Mouse (Mus musculus): Measurements from ENCODE around the gene Mcm3. TPM values are rescaled to one million over a fixed set of nuclear protein-coding genes. Genes with fewer than 3 reads are reported as not detected.
"Not testable (repeated sequence)": the region's sequence is repeated elsewhere in the genome, so short reads cannot be mapped to it uniquely, and the experiment has no call there.

The Mcm3 gene
- polyA plus RNA-seq, 1 experiment, result 5.9 TPM

- DNase-seq (ENCODE audit: low read depth), result no peak
These were observed 18.3 kb downstream of the Mcm3 start for GRCm38 (mm10) chr1:20801682-20802390.

- no peak for DNase-seq (ENCODE audit: low read depth)
These were observed 18.8 kb downstream of the Mcm3 start for GRCm38 (mm10) chr1:20801275-20801674.

- DNase-seq (ENCODE audit: low read depth), result no peak
These were observed 24.9 kb downstream of the Mcm3 start for GRCm38 (mm10) chr1:20795178-20795577.

DNA sequence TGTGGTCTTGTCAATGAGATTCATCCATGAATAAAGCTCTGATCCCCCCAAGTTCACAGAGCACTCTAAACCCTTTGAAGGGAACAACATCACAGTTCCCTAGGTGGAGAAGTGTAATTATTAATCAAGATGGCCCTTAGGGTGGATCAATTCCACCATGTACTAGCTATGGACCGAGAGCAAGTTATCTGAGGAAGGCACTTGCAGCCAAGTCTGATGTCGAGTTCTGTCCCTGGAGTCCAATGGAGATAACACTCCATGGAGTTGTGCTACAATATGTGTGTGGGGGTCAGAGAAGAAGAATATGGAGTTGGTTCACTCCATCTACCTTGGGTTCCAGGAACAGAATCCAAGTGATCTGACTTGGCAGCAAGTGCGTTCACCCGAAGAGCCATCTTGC lies 25.4 kb downstream of the Mcm3 start:
- no peak for DNase-seq (ENCODE audit: low read depth)

DNA sequence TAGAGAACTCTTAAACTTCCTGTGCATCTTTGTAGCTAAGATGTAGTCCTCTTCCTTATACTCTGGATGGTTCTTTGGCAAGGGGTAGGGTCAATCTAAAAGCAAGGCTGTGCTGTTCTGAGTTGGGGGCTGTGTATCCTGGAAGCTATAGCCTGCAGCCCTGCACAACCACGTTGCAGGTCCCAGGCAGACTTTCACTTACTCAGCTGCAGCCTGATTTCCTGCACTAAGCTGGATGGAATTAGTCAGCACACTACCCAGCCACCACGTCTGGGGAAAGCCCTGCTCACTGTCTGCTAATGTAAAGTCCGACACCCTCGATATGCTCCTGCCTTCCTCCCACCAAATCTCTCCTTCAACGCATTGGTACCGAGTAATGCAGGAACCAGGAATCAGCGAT lies 28.7 kb downstream of the Mcm3 start:
- no peak for DNase-seq (ENCODE audit: low read depth)

DNA sequence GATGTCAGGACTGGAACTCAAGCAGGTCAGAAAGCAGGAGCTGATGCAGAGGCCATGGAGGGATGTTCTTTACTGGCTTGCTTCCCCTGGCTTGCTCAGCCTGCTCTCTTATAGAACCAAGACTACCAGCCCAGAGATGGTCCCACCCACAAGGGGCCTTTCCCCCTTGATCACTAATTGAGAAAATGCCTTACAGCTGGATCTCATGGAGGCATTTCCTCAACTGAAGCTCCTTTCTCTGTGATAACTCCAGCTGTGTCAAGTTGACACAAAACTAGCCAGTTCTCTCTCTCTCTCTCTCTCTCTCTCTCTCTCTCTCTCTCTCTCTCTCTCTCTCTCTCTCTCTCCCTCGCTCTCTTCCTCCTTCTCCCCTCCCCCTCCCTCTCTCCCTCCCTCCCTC lies 29.6 kb downstream of the Mcm3 start, which contains the start of gene Il17f:
Gene Il17f, minus strand, starts transcription at position 101 of the 400 bp plus-strand sequence.
- DNase-seq (ENCODE audit: low read depth), result not testable (repeated sequence)

- no peak for DNase-seq (ENCODE audit: low read depth)
These were observed 31.7 kb downstream of the Mcm3 start for GRCm38 (mm10) chr1:20788419-20788818.

DNA sequence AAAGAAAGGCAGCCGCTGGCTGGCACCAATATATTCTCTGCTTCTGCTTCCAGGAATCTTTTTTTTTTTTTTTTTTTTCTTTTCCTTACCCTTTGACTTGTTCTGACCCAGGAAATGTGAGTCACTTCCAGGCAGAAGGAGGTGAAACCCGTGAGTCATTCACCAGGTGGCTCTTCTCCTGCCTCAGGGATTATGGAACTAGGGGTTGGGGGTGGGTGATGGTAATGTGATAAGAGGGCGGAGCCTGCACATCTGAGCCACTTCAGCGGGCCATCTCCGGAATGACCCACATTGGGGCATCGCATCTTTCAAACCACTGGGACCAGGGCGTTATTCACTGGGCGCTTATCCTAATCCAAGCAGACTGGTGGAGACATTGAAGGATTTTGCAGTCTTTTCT lies 33.1 kb downstream of the Mcm3 start:
- no peak for DNase-seq (ENCODE audit: low read depth)

- DNase-seq (ENCODE audit: low read depth), result no peak
These were observed 41.7 kb downstream of the Mcm3 start for GRCm38 (mm10) chr1:20778366-20778765.

DNA sequence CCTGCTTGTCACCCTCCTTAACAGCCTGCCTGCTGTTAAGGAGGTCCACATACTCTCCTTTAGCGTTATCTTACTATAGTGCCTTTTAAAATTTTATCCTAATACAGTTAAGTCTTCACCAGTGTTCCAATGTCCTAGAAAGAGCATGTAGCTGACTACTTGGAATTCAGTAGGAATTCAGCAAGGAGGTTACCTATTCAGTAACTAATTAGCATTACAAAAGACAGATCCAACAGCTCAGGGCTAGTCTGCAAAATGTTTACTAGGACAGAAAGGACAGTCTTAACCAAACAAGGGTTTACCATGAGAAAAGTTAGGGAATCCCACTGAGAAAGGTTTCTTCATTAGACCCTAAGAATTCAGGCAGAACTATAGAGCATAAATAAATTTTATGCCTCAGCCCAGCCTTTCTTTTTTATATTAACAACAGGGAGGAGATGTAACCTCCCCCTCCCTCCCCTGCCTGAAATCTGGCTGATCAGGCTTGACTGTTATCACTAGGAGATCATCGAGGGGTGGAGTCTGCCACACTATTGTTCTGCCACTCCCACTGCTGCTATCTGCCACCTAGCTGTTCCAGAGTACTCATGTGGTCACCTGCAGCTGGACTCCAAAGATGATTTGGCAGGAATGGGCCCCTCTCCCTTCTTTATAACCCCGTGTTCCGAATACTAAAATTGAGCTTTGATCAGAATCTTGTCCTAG lies 45.9 kb downstream of the Mcm3 start:
- not testable (repeated sequence) for DNase-seq (ENCODE audit: low read depth)

GRCm38 (mm10) chr1:20766526-20766925 lies 53.6 kb downstream of the Mcm3 start:
- DNase-seq (ENCODE audit: low read depth), result no peak

DNA sequence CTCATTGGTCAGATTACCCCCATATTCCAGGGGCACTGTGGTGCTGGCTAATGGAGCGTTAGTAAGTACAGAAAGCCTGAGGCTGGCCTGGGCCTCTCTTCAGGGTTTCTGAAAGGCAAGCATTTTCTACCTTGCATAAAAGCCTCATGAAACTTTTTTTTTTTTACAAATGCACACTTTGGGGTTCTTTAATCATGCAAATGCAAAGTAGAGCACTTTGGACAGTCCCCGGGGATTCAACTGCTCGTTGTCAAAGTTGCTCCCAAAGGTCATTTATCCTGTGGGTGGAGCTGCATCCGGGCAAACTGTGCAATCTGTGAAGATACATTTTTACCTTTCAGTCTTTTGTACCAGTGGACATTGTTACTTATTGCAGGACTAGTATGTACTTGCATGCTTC lies 58.7 kb downstream of the Mcm3 start:
- DNase-seq (ENCODE audit: low read depth), result no peak

DNA sequence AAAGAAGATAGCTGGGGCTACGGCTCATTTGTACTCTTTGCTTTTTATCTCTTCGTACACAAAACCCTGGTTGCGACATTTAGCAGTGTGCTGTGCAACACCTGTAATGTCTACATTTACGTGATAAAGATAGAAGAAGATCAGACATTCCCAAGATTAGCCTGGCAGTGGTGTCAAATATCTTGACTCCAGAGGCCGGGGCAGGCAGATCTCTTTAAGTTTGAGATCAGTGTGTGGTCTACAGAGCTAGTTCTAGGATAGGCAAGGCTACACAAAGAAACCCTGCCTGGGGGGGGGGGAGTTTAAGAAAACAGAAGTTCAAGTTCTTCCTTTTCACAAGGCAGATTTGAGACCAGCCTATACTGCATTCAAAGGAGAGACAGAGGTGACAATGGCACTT lies 59.8 kb downstream of the Mcm3 start:
- DNase-seq (ENCODE audit: low read depth), result no peak

GRCm38 (mm10) chr1:20759799-20760198 lies 60.3 kb downstream of the Mcm3 start:
- no peak for DNase-seq (ENCODE audit: low read depth)

DNA sequence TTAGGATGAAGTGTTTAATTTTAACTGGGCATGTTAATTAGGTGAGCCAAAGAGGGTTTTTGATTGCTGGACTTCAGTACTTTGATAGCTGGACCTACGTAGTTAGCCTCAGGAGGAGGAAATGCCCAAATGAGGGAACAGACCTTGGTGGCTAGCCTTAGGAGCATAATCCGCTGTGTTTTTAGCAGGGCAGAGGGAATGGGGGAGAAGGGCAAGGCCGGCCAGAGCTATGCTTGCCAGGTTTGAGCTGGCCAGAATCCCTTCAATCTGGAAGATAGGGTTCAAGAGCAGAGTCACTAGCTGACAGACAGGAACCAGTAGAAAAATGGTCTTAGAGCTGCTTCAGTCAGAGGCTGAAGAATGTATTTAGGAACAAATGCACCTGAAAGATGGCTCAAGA lies 62.5 kb downstream of the Mcm3 start:
- no peak for DNase-seq (ENCODE audit: low read depth)

DNA sequence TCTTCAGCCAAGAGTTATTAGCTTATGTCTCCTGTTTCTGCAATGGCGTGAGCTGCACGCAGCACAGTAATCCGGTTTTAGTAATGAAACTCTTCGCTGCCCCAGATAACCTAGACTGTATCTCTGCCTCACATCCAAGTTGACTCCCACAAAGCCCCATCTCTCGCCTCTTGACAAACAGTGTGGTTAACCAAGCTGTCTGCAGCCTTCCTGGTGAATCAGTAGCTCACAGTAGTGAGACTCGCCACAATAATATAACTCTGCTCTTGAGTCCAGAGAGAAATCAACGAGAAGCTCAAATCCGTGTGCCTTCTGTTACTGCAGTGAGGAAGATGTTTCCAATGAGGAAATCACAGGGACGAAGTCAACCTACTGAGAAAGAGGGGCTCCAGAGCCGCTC lies 65.7 kb downstream of the Mcm3 start:
- DNase-seq (ENCODE audit: low read depth), result no peak

Other genes starting within 250 kb of the Mcm3 start
- gene Pkhd1, start 202.2 kb downstream of the Mcm3 start, polyA plus RNA-seq (2012; rRNA removed), result 4.0 and 4.6 TPM in 2 replicates
- not detected in 2 replicates for gene Il17a, start 89.4 kb downstream of the Mcm3 start, polyA plus RNA-seq (2012; rRNA removed)
- not detected in 2 replicates for gene Il17f, start 29.7 kb downstream of the Mcm3 start, polyA plus RNA-seq (2012; rRNA removed)
- 2.5 and 2.7 TPM in 2 replicates for gene Paqr8, start 70.3 kb upstream of the Mcm3 start, polyA plus RNA-seq (2012; rRNA removed)
- gene Efhc1, start 131.3 kb upstream of the Mcm3 start, polyA plus RNA-seq (2012; rRNA removed), result 6.9 and 7.5 TPM in 2 replicates